Comparison of ENCODE assay signal across 9 mouse cellular contexts in the genomic region with DNA sequence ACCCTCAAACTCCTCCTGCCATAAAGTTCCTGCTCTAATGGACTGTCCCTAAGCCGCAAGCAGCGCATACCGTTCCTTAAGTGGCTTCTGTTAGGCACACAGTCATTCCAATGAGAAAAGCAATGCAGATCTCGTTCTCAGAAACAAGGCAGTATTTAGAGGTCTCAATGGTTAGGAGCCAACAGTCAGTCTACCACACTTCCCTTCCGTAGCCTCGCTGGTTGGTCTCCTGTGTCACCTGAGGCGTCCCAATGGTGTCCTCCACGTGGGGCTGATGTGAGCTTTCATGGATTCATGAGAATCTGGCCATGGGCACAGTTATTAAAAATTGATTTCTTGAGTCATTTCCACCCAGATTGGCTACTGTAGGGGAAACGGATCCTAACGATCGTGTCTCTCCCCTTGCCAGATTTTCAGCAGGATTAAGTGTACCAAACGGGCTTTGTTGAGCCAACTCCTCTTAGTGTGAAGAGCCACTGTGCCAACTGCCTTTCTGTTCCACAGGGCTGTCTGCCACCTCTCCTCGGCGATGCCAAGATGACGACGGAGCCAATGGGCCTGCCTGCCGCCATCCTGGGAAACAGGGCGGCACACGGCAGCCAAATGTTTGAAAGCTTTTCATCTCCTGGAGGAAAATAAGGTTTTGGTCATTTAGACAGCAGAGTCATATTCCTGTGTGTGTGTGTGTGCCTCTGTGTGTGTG. TPM values are rescaled to one million over a fixed set of nuclear protein-coding genes. Genes with fewer than 3 reads are reported as not detected.
A peak's percentile ranks its signal among the peaks of the same experiment; 100 is the strongest.
DNase-seq lines count a peak whose midpoint lies in the region; ATAC-seq lines count a peak whose summit lies in the region.
"Had no signal": no experiment of that assay in that cellular context is flagged by ENCODE, and none has a peak within 500 bp of the region (broad histone marks: within the 10 kb centered on the region; RNA-seq: fewer than 3 reads in every experiment).

No protein-coding gene starts in this region.

- no peak overlapping the region for H3K4me3 ChIP-seq in heart, embryonic 11.5 days (ENCODE audit: low read depth, low read length)
- no peak overlapping the region for H3K4me3 ChIP-seq in midbrain, embryonic 16.5 days (ENCODE audit: low read depth, low read length)
- H3K4me3 ChIP-seq: midbrain, embryonic 12.5 days had no signal

- H3K4me1 ChIP-seq in heart, embryonic 11.5 days (ENCODE audit: control insufficient read depth, insufficient read depth, low read length): no peaks in the 10 kb centered on the region; the same call in 1 of the 2 replicates
- no peaks in the 10 kb centered on the region for H3K4me1 ChIP-seq in midbrain, embryonic 16.5 days (ENCODE audit: control insufficient read depth, insufficient read depth, low read length)
- H3K4me1 ChIP-seq: midbrain, embryonic 12.5 days had no signal

- no peak overlapping the region for H3K4me2 ChIP-seq in heart, embryonic 11.5 days
- H3K4me2 ChIP-seq in midbrain, embryonic 16.5 days (ENCODE audit: low read length): no peak overlapping the region
- H3K4me2 ChIP-seq: midbrain, embryonic 12.5 days had no signal

- WGBS in heart, embryonic 11.5 days (ENCODE audit: insufficient replicate concordance): 84% methylated on average over 19 of the region's 19 CpGs
- 80% methylated on average over 19 of the region's 19 CpGs for WGBS in midbrain, embryonic 16.5 days

- H3K9me3 ChIP-seq in heart, embryonic 11.5 days (replicated peaks; ENCODE audit: control insufficient read depth, low read length): no peaks in the 10 kb centered on the region
- no peaks in the 10 kb centered on the region for H3K9me3 ChIP-seq in midbrain, embryonic 16.5 days (replicated peaks; ENCODE audit: control insufficient read depth, low read length, poor library complexity, severe bottlenecking)
- H3K9me3 ChIP-seq: midbrain, embryonic 12.5 days had no signal

- no peak for ATAC-seq in heart, embryonic 11.5 days (replicated peaks; ENCODE audit: insufficient number of reproducible peaks, low FRiP score, low TSS enrichment)
- no peak for ATAC-seq in midbrain, embryonic 16.5 days

- intact Hi-C loops in left cerebral cortex, postnatal 36 days (cut with DNase I): no loop called here

- H3K36me3 ChIP-seq in heart, embryonic 11.5 days (ENCODE audit: control insufficient read depth, insufficient read depth, low read length): no peaks in the 10 kb centered on the region
- H3K36me3 ChIP-seq in midbrain, embryonic 16.5 days (ENCODE audit: control insufficient read depth, insufficient read depth, low read length): no peaks in the 10 kb centered on the region
- H3K36me3 ChIP-seq: midbrain, embryonic 12.5 days had no signal

- no peak overlapping the region for H3K27ac ChIP-seq in heart, embryonic 11.5 days (ENCODE audit: low read depth, low read length)
- H3K27ac ChIP-seq in midbrain, embryonic 16.5 days (ENCODE audit: low read length): no peak overlapping the region
- H3K27ac ChIP-seq: midbrain, embryonic 12.5 days had no signal

- H3K27me3 ChIP-seq in heart, embryonic 11.5 days (ENCODE audit: control insufficient read depth, insufficient read depth, low read length): no peaks in the 10 kb centered on the region; the same call in 1 of the 2 replicates
- no peaks in the 10 kb centered on the region for H3K27me3 ChIP-seq in midbrain, embryonic 16.5 days (ENCODE audit: control insufficient read depth, insufficient read depth, low read depth, low read length)

- H3K9ac ChIP-seq in heart, embryonic 11.5 days (ENCODE audit: low read depth, low read length): no peak overlapping the region
- H3K9ac ChIP-seq in midbrain, embryonic 16.5 days (ENCODE audit: low read depth, low read length): no peak overlapping the region
- H3K9ac ChIP-seq: midbrain, embryonic 12.5 days had no signal

- DNase-seq in heart, adult 18-20 months: peak; percentile 68 to 75
- peak; percentile 93 to 96 for DNase-seq in cerebellum, adult 18-20 months
- peak; percentile 66 for DNase-seq in gastrocnemius, postnatal 10 days
- peak; percentile 67 to 74 for DNase-seq in left cerebral cortex, postnatal 36 days (ENCODE audit: low spot score in 2 of 2)
- DNase-seq in lung, postnatal 36 days: no peak
- no peak for DNase-seq in lung, adult 18-20 months

RNA-seq across cellular contexts. Expression of gene Gltp, which starts 7.4 kb away (rescaled TPM):
- total RNA-seq in heart, adult 18-20 months (2021): 10 to 100 TPM; 16.9 to 20.0 TPM
- 55.7 and 57.1 TPM in 2 replicates for polyA plus RNA-seq in heart, embryonic 11.5 days (2014; fragmentation: Nextera tagmentation; extraction: Ambion mirVana)
- 10 to 100 TPM; 15.1 to 17.6 TPM for total RNA-seq in gastrocnemius, postnatal 10 days (2021)
- total RNA-seq in left cerebral cortex, postnatal 36 days (2021): 10 to 100 TPM; 24.3 to 32.4 TPM
- 34.2 and 39.4 TPM in 2 replicates for polyA plus RNA-seq in midbrain, embryonic 16.5 days (2015; fragmentation: Nextera tagmentation; extraction: Ambion mirVana)

RNA-seq across cellular contexts. Expression of gene Tchp, which starts 9.4 kb away (rescaled TPM):
- 1 to 10 TPM; 4.1 to 4.6 TPM for total RNA-seq in heart, adult 18-20 months (2021)
- 8.0 and 8.3 TPM in 2 replicates for polyA plus RNA-seq in heart, embryonic 11.5 days (2014; fragmentation: Nextera tagmentation; extraction: Ambion mirVana)
- 1 to 10 TPM; 3.5 to 4.6 TPM for total RNA-seq in gastrocnemius, postnatal 10 days (2021)
- total RNA-seq in left cerebral cortex, postnatal 36 days (2021): 10 to 100 TPM in 1 of 2 experiments, 1 to 10 TPM in 1; 8.6 to 15.5 TPM
- polyA plus RNA-seq in midbrain, embryonic 16.5 days (2015; fragmentation: Nextera tagmentation; extraction: Ambion mirVana): 16.3 and 17.5 TPM in 2 replicates

RNA-seq across cellular contexts. Expression of gene Trpv4, which starts 40.0 kb away (rescaled TPM):
- total RNA-seq in heart, adult 18-20 months (2021): 1 to 10 TPM; 5.0 to 6.4 TPM
- 0.87 and 0.97 TPM in 2 replicates for polyA plus RNA-seq in heart, embryonic 11.5 days (2014; fragmentation: Nextera tagmentation; extraction: Ambion mirVana)
- 1 to 10 TPM; 2.1 to 2.5 TPM for total RNA-seq in gastrocnemius, postnatal 10 days (2021)
- 1 to 10 TPM; 1.5 to 2.6 TPM for total RNA-seq in left cerebral cortex, postnatal 36 days (2021)
- 1.3 and 1.9 TPM in 2 replicates for polyA plus RNA-seq in midbrain, embryonic 16.5 days (2015; fragmentation: Nextera tagmentation; extraction: Ambion mirVana)

Comparison
In these comparisons a context has a peak if more than half of its experiments do, and no peak if none do; other contexts are left out.
1. DNase-seq: peak in heart, adult 18-20 months (2 of 2), cerebellum, adult 18-20 months (2 of 2), gastrocnemius, postnatal 10 days (single experiment) and left cerebral cortex, postnatal 36 days (2 of 2); none in lung, postnatal 36 days (single experiment) and lung, adult 18-20 months (0 of 2).